20 mouse cellular contexts compared by ENCODE assay signal in the genomic region with DNA sequence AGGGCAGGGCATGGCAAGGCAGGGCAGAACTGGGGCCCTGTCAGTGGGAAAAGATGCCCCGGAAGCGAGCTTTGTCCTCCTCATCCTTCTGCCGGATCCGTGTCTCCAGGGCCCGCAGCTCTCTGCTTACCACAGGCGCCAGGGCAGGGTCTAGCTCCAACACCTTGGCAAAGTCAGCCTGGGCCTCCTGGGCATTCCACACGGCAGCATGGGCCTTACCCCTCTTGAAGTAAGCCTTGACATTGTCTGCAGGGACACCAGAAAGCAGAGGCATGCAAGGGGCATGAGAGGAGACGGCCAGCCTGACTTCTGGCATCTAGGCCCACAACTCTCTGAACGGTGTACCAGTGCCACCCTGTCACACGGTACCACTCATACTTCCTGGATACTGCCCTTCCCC. TPM values are rescaled to one million over a fixed set of nuclear protein-coding genes. Genes with fewer than 3 reads are reported as not detected.
DNase-seq lines count a peak whose midpoint lies in the region; ATAC-seq and TF ChIP-seq lines count a peak whose summit lies in the region.
"Had no signal": no experiment of that assay in that cellular context is flagged by ENCODE, and none has a peak within 500 bp of the region (broad histone marks: within the 10 kb centered on the region; RNA-seq: fewer than 3 reads in every experiment).

No protein-coding gene starts in this region.

- no peak overlapping the region for H3K9ac ChIP-seq in limb, embryonic 12.5 days (replicated peaks)
- H3K9ac ChIP-seq in CH12.LX (ENCODE audit: insufficient read depth, low read depth), result no peak overlapping the region
- H3K9ac ChIP-seq in liver, embryonic 12.5 days, result peak overlapping the region; percentile 55; the same call in 1 of the 2 replicates
- H3K9ac ChIP-seq: embryonic facial prominence, embryonic 13.5 days; forebrain, postnatal 0 days; hindbrain, embryonic 14.5 days; neural tube, embryonic 13.5 days had no signal

- peak; percentile 50 for DNase-seq in cerebellum, adult 9-11 months
- no peak for DNase-seq in cerebellum, adult 8-10 months
- DNase-seq in limb, embryonic 10.5 days (ENCODE audit: low spot score), result no peak
- DNase-seq in CH12.LX (ENCODE audit: extremely low read depth), result no peak
- DNase-seq in gastrocnemius, postnatal 14 days, result no peak
- DNase-seq in layer of hippocampus, adult 8-10 months (ENCODE audit: low spot score in 2 of 2), result no peak
- DNase-seq: cerebellum, adult 11-12 months; forebrain, postnatal 0 days; heart, postnatal 10 days; lung, postnatal 10 days; right cerebral cortex, postnatal 14 days had no signal

- TF ChIP-seq CTCF in CH12.LX (conservative IDR thresholded peaks at IDR 0.05 in 1 of 2, IDR thresholded peaks at IDR 0.05 in 1 of 2; ENCODE audit: low read depth in 2 of 2, low read length in 2 of 2), result no peak

- peaks cover 76% of the 10 kb centered on the region for H3K36me3 ChIP-seq in limb, embryonic 12.5 days
- H3K36me3 ChIP-seq in limb, embryonic 10.5 days, result peaks cover 79% of the 10 kb centered on the region
- H3K36me3 ChIP-seq in CH12.LX (replicated peaks in 1 of 2; ENCODE audit: control insufficient read depth in 1 of 2, insufficient read depth in 1 of 2, low read length in 1 of 2), result peaks cover 75 to 89% of the 10 kb centered on the region in 2 experiments
- peaks cover 61% of the 10 kb centered on the region for H3K36me3 ChIP-seq in liver, embryonic 12.5 days

- intact Hi-C loops in gastrocnemius, postnatal 14 days (cut with DNase I; ENCODE audit: low total_unique reads), result no loop called here

- no peaks in the 10 kb centered on the region for H3K27me3 ChIP-seq in limb, embryonic 12.5 days
- H3K27me3 ChIP-seq in limb, embryonic 10.5 days (ENCODE audit: low read depth, poor library complexity, severe bottlenecking), result no peaks in the 10 kb centered on the region
- no peaks in the 10 kb centered on the region for H3K27me3 ChIP-seq in CH12.LX (replicated peaks)
- no peaks in the 10 kb centered on the region for H3K27me3 ChIP-seq in liver, embryonic 12.5 days (replicated peaks)
- H3K27me3 ChIP-seq: embryonic facial prominence, embryonic 13.5 days; neural tube, embryonic 13.5 days had no signal

- TF ChIP-seq POLR2A in CH12.LX (IDR thresholded peaks at IDR 0.05; ENCODE audit: low read depth, low read length), result no peak

- H3K4me2 ChIP-seq in limb, embryonic 12.5 days, result no peak overlapping the region
- no peak overlapping the region for H3K4me2 ChIP-seq in CH12.LX (ENCODE audit: insufficient read depth, low read depth, poor library complexity, severe bottlenecking)
- H3K4me2 ChIP-seq in liver, embryonic 12.5 days, result peak overlapping the region; percentile 52
- H3K4me2 ChIP-seq: embryonic facial prominence, embryonic 13.5 days; hindbrain, embryonic 14.5 days; neural tube, embryonic 13.5 days had no signal

- H3K4me3 ChIP-seq in limb, embryonic 12.5 days (replicated peaks), result no peak overlapping the region
- no peak overlapping the region for H3K4me3 ChIP-seq in limb, embryonic 10.5 days
- no peak overlapping the region for H3K4me3 ChIP-seq in CH12.LX (replicated peaks in 1 of 3; ENCODE audit: low read depth in 2 of 3, low read length in 2 of 3, poor library complexity in 1 of 3)
- H3K4me3 ChIP-seq in liver, embryonic 12.5 days, result no peak overlapping the region
- H3K4me3 ChIP-seq: embryonic facial prominence, embryonic 13.5 days; neural tube, embryonic 13.5 days had no signal

- no peak for TF ChIP-seq RAD21 in CH12.LX (IDR thresholded peaks at IDR 0.05; ENCODE audit: low read depth, low read length)

- H3K27ac ChIP-seq in limb, embryonic 12.5 days, result peak overlapping the region; percentile 83
- H3K27ac ChIP-seq in limb, embryonic 10.5 days, result no peak overlapping the region
- peak overlapping the region; percentile 89 for H3K27ac ChIP-seq in CH12.LX (ENCODE audit: insufficient read depth, low read depth)
- H3K27ac ChIP-seq in liver, embryonic 12.5 days, result 0 out of 2 replicates have a peak overlapping the region, but pooled peaks have one; percentile 66
- H3K27ac ChIP-seq: embryonic facial prominence, embryonic 13.5 days; hindbrain, embryonic 14.5 days; liver, embryonic 14.5 days; neural tube, embryonic 13.5 days had no signal

- in situ Hi-C loops in CH12.LX (cut with MboI; ENCODE audit: low pct_ligation_motif_present, low pct_unique_long_range_greater_than_20kb, low sequenced_read_pairs), result no loop called here

- dilution Hi-C loops in CH12.LX (cut with MboI; ENCODE audit: extremely low pct_ligation_motif_present, extremely low pct_unique_long_range_greater_than_20kb, low sequenced_read_pairs), result no loop called here

- no peak for ATAC-seq in limb, embryonic 12.5 days (ENCODE audit: insufficient number of reproducible peaks, insufficient read depth, low FRiP score, low TSS enrichment, low read depth)
- ATAC-seq in liver, embryonic 12.5 days, result no peak

- no peak for TF ChIP-seq EP300 in CH12.LX (IDR thresholded peaks at IDR 0.05; ENCODE audit: low read length)

- 85% methylated on average over 10 of the region's 10 CpGs for WGBS in limb, embryonic 12.5 days
- WGBS in limb, embryonic 10.5 days, result 92% methylated on average over 10 of the region's 10 CpGs
- 87% methylated on average over 10 of the region's 10 CpGs for WGBS in liver, embryonic 12.5 days (ENCODE audit: insufficient replicate concordance)

- peaks cover 19% of the 10 kb centered on the region for H3K4me1 ChIP-seq in limb, embryonic 12.5 days (replicated peaks)
- peaks cover 18% of the 10 kb centered on the region for H3K4me1 ChIP-seq in limb, embryonic 10.5 days
- H3K4me1 ChIP-seq in CH12.LX (ENCODE audit: control insufficient read depth in 1 of 2, insufficient read depth in 2 of 2), result peaks cover 19 to 55% of the 10 kb centered on the region in 2 experiments
- H3K4me1 ChIP-seq in liver, embryonic 12.5 days, result peaks cover 27% of the 10 kb centered on the region
- H3K4me1 ChIP-seq: neural tube, embryonic 13.5 days had no signal

- H3K9me3 ChIP-seq in limb, embryonic 12.5 days, result no peaks in the 10 kb centered on the region
- H3K9me3 ChIP-seq in limb, embryonic 10.5 days (replicated peaks), result no peaks in the 10 kb centered on the region
- H3K9me3 ChIP-seq in CH12.LX (replicated peaks; ENCODE audit: low read length), result no peaks in the 10 kb centered on the region
- H3K9me3 ChIP-seq in liver, embryonic 12.5 days (replicated peaks), result no peaks in the 10 kb centered on the region
- H3K9me3 ChIP-seq: embryonic facial prominence, embryonic 13.5 days; neural tube, embryonic 13.5 days had no signal

- H3K79me2 ChIP-seq in CH12.LX (replicated peaks; ENCODE audit: control insufficient read depth, extremely low read depth, insufficient read depth, poor library complexity, severe bottlenecking), result no peaks in the 10 kb centered on the region

RNA-seq across cellular contexts. Expression of a gene that starts 11.1 kb away (rescaled TPM):
- 86.5 and 87.5 TPM in 2 replicates for polyA plus RNA-seq in limb, embryonic 12.5 days (2016; fragmentation: Nextera tagmentation; extraction: Ambion mirVana)
- polyA plus RNA-seq in limb, embryonic 10.5 days (2016; fragmentation: Nextera tagmentation; extraction: Ambion mirVana), result 74.9 and 79.2 TPM in 2 replicates
- 37.5 and 39.7 TPM in 2 replicates for total RNA-seq in CH12.LX (2012; rRNA removed)
- total RNA-seq in CH12.LX (2014; rRNA removed), result 10.8 and 11.7 TPM in 2 replicates
- 64.8 and 87.9 TPM in 2 replicates for polyA plus RNA-seq in CH12.LX (2012; ENCODE audit: insufficient read length, low read depth)
- polyA plus RNA-seq in liver, embryonic 12.5 days (2016; fragmentation: Nextera tagmentation; extraction: Ambion mirVana), result 42.0 and 43.6 TPM in 2 replicates
- total RNA-seq in gastrocnemius, postnatal 14 days (2021), result 10 to 100 TPM; 51.4 to 57.9 TPM
- total RNA-seq in layer of hippocampus, adult 8-10 months (2022), result 100 to 1,000 TPM; 117 to 127 (median 123) TPM

RNA-seq across cellular contexts. Expression of a gene that starts 14.8 kb away (rescaled TPM):
- polyA plus RNA-seq in limb, embryonic 12.5 days (2016; fragmentation: Nextera tagmentation; extraction: Ambion mirVana), result 11.6 and 13.0 TPM in 2 replicates
- 5.9 and 7.9 TPM in 2 replicates for polyA plus RNA-seq in limb, embryonic 10.5 days (2016; fragmentation: Nextera tagmentation; extraction: Ambion mirVana)
- total RNA-seq in CH12.LX (2012; rRNA removed) (43.8 and 46.1 TPM in 2 replicates), CH12.LX (2014; rRNA removed) (14.8 and 15.9 TPM in 2 replicates)
- polyA plus RNA-seq in CH12.LX (2012; ENCODE audit: insufficient read length, low read depth), result 33.3 and 34.7 TPM in 2 replicates
- 4.8 and 5.0 TPM in 2 replicates for polyA plus RNA-seq in liver, embryonic 12.5 days (2016; fragmentation: Nextera tagmentation; extraction: Ambion mirVana)
- 1 to 10 TPM; 3.7 to 4.2 TPM for total RNA-seq in gastrocnemius, postnatal 14 days (2021)
- 100 to 1,000 TPM; 180 to 200 (median 193) TPM for total RNA-seq in layer of hippocampus, adult 8-10 months (2022)

RNA-seq across cellular contexts. Expression of a gene that starts 17.6 kb away (rescaled TPM):
- 66.9 and 67.1 TPM in 2 replicates for polyA plus RNA-seq in limb, embryonic 12.5 days (2016; fragmentation: Nextera tagmentation; extraction: Ambion mirVana)
- polyA plus RNA-seq in limb, embryonic 10.5 days (2016; fragmentation: Nextera tagmentation; extraction: Ambion mirVana), result 86.7 and 87.0 TPM in 2 replicates
- 69.5 and 90.3 TPM in 2 replicates for total RNA-seq in CH12.LX (2012; rRNA removed)
- 57.0 and 63.4 TPM in 2 replicates for total RNA-seq in CH12.LX (2014; rRNA removed)
- 55.6 and 67.1 TPM in 2 replicates for polyA plus RNA-seq in CH12.LX (2012; ENCODE audit: insufficient read length, low read depth)
- 93.2 and 101 TPM in 2 replicates for polyA plus RNA-seq in liver, embryonic 12.5 days (2016; fragmentation: Nextera tagmentation; extraction: Ambion mirVana)
- 10 to 100 TPM; 17.3 to 17.5 TPM for total RNA-seq in gastrocnemius, postnatal 14 days (2021)
- 10 to 100 TPM; 27.6 to 38.9 (median 31.5) TPM for total RNA-seq in layer of hippocampus, adult 8-10 months (2022)

RNA-seq across cellular contexts. Expression of a gene that starts 25.0 kb away (rescaled TPM):
- not detected in 2 replicates for polyA plus RNA-seq in limb, embryonic 12.5 days (2016; fragmentation: Nextera tagmentation; extraction: Ambion mirVana)
- polyA plus RNA-seq in limb, embryonic 10.5 days (2016; fragmentation: Nextera tagmentation; extraction: Ambion mirVana), result not detected in 2 replicates
- total RNA-seq in CH12.LX (2012; rRNA removed) (0.17 and 0.25 TPM in 2 replicates), CH12.LX (2014; rRNA removed) (0.05 TPM in 1 of 2 replicates, not detected in the other)
- 0.71 and 0.82 TPM in 2 replicates for polyA plus RNA-seq in CH12.LX (2012; ENCODE audit: insufficient read length, low read depth)
- not detected in 2 replicates for polyA plus RNA-seq in liver, embryonic 12.5 days (2016; fragmentation: Nextera tagmentation; extraction: Ambion mirVana)
- not detected for total RNA-seq in gastrocnemius, postnatal 14 days (2021)
- under 1 TPM in 1 of 4 experiments, not detected in 3; 0.07 TPM for total RNA-seq in layer of hippocampus, adult 8-10 months (2022)
- total RNA-seq: gastrocnemius, adult 18-20 months; heart, postnatal 10 days; layer of hippocampus, postnatal 14 days; left cerebral cortex, postnatal 14 days had no signal
- polyA plus RNA-seq: embryonic facial prominence, embryonic 13.5 days; forebrain, postnatal 0 days; hindbrain, embryonic 14.5 days; liver, embryonic 14.5 days; neural tube, embryonic 13.5 days had no signal

RNA-seq across cellular contexts. Expression of a gene that starts 29.3 kb away (rescaled TPM):
- 0.12 and 0.14 TPM in 2 replicates for polyA plus RNA-seq in limb, embryonic 12.5 days (2016; fragmentation: Nextera tagmentation; extraction: Ambion mirVana)
- polyA plus RNA-seq in limb, embryonic 10.5 days (2016; fragmentation: Nextera tagmentation; extraction: Ambion mirVana), result 0.15 TPM in 1 of 2 replicates, not detected in the other
- total RNA-seq in CH12.LX (2012; rRNA removed), result 2.8 and 3.3 TPM in 2 replicates
- total RNA-seq in CH12.LX (2014; rRNA removed), result 6.4 and 6.9 TPM in 2 replicates
- polyA plus RNA-seq in CH12.LX (2012; ENCODE audit: insufficient read length, low read depth), result 11.8 and 14.7 TPM in 2 replicates
- 0.06 and 0.07 TPM in 2 replicates for polyA plus RNA-seq in liver, embryonic 12.5 days (2016; fragmentation: Nextera tagmentation; extraction: Ambion mirVana)
- total RNA-seq in gastrocnemius, postnatal 14 days (2021), result under 1 TPM in 1 of 2 experiments, not detected in 1; 0.14 TPM
- under 1 TPM in 1 of 4 experiments, not detected in 3; 0.68 TPM for total RNA-seq in layer of hippocampus, adult 8-10 months (2022)
- total RNA-seq: forebrain, postnatal 0 days; gastrocnemius, adult 18-20 months; heart, postnatal 10 days; layer of hippocampus, postnatal 14 days had no signal
- polyA plus RNA-seq: embryonic facial prominence, embryonic 13.5 days had no signal
